Mouse (Mus musculus) bone marrow, adult 2 months (tissue): ENCODE data around the gene 2210011C24Rik.

Source experiments
- CTCF ChIP-seq: fragments of 200-500 bp; IDR thresholded peaks from 2 replicates; pipeline ENCODE4 v1.5.1; 2011; ENCODE audit warnings: low read length, control low read depth; ENCODE audit not compliant: control insufficient read depth, insufficient read depth
- POLR2A ChIP-seq: fragments of 200-500 bp; IDR thresholded peaks from 2 replicates; pipeline ENCODE4 v1.6.1; 2011; ENCODE audit warnings: low read depth, mild to moderate bottlenecking, control low read depth, low read length, borderline replicate concordance; ENCODE audit not compliant: control insufficient read depth

DNA sequence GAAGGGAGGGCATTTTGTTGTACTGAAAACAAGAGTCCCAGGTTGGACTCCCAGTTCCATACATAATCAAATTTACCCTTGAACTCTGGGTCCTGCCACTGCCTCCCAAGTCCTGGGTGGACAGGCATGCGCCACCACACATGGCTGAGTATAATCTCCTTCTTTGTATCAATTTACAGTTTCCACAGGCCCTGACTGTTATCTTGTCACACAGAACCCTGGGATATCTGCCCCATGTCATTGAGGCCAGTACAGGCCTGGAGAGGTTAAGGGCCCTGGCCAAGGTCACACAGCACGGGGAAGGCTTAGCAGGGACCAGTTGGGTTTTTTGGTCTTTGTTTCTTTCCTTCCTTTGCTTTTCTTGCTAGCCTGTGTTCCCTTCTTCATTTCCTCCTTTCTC is 19.5 kb downstream of the 2210011C24Rik start:
- TF ChIP-seq CTCF (no peak), POLR2A (no peak)
